Mouse (Mus musculus): ENCODE data around the gene Wdr13. TPM values are rescaled to one million over a fixed set of nuclear protein-coding genes. Genes with fewer than 3 reads are reported as not detected.
A peak's percentile ranks its signal among the peaks of the same experiment; 100 is the strongest.
"Not testable (repeated sequence)": the region's sequence is repeated elsewhere in the genome, so short reads cannot be mapped to it uniquely, and the experiment has no call there.

Gene Wdr13
- total RNA-seq, 2 experiments from 2014 or later: 14.4 to 16.3 TPM

GRCm38 (mm10) chrX:8115275-8115674, 17.4 kb downstream of the Wdr13 start:
- ATAC-seq (replicated peaks; ENCODE audit: poor library complexity): peak; percentile 39; the same call in 1 of the 2 replicates

GRCm38 (mm10) chrX:8105019-8105418, 27.7 kb downstream of the Wdr13 start:
- no peak for ATAC-seq (replicated peaks; ENCODE audit: poor library complexity)

- ATAC-seq (replicated peaks; ENCODE audit: poor library complexity): peak; percentile 94
These were observed 30.5 kb downstream of the Wdr13 start for GRCm38 (mm10) chrX:8102213-8102668.

- ATAC-seq (replicated peaks; ENCODE audit: poor library complexity): no peak
These were observed 31.7 kb downstream of the Wdr13 start for GRCm38 (mm10) chrX:8101017-8101416.

- ATAC-seq (replicated peaks; ENCODE audit: poor library complexity): no peak
These were observed 33.3 kb downstream of the Wdr13 start for GRCm38 (mm10) chrX:8099435-8099834.

GRCm38 (mm10) chrX:8096787-8097242, 35.9 kb downstream of the Wdr13 start:
- peak; percentile 95 for ATAC-seq (replicated peaks; ENCODE audit: poor library complexity)

GRCm38 (mm10) chrX:8096068-8096786, 36.5 kb downstream of the Wdr13 start:
- ATAC-seq (replicated peaks; ENCODE audit: poor library complexity): peak; percentile 86

GRCm38 (mm10) chrX:8095546-8095945, 37.1 kb downstream of the Wdr13 start:
- ATAC-seq (replicated peaks; ENCODE audit: poor library complexity): no peak

- ATAC-seq (replicated peaks; ENCODE audit: poor library complexity): not testable (repeated sequence)
These were observed 41.7 kb downstream of the Wdr13 start for GRCm38 (mm10) chrX:8090954-8091347.

GRCm38 (mm10) chrX:8090346-8090953, 42.2 kb downstream of the Wdr13 start, which contains the start of gene Was:
Gene Was, minus strand, starts transcription at chrX:8090498.
- peak; percentile 98 for ATAC-seq (replicated peaks; ENCODE audit: poor library complexity)

- ATAC-seq (replicated peaks; ENCODE audit: poor library complexity): peak; percentile 6; the same call in 1 of the 2 replicates
These were observed 42.9 kb downstream of the Wdr13 start for GRCm38 (mm10) chrX:8089746-8090145.

GRCm38 (mm10) chrX:8085611-8086010, 47.1 kb downstream of the Wdr13 start:
- no peak for ATAC-seq (replicated peaks; ENCODE audit: poor library complexity)

GRCm38 (mm10) chrX:8084771-8085259, 47.9 kb downstream of the Wdr13 start:
- ATAC-seq (replicated peaks; ENCODE audit: poor library complexity): no peak

- no peak for ATAC-seq (replicated peaks; ENCODE audit: poor library complexity)
These were observed 57.6 kb downstream of the Wdr13 start for GRCm38 (mm10) chrX:8075104-8075503.

GRCm38 (mm10) chrX:8074430-8075014, 58.2 kb downstream of the Wdr13 start, which contains the start of gene Suv39h1:
Gene Suv39h1, minus strand, starts transcription at chrX:8074760.
- ATAC-seq (replicated peaks; ENCODE audit: poor library complexity): peak; percentile 97

- ATAC-seq (replicated peaks; ENCODE audit: poor library complexity): peak; percentile 40
These were observed 58.7 kb downstream of the Wdr13 start for GRCm38 (mm10) chrX:8073881-8074429.

Other genes starting within 250 kb of the Wdr13 start
- gene Slc35a2, start 248.9 kb downstream of the Wdr13 start, total RNA-seq (2015): 8.9 and 10.4 TPM in 2 replicates
- 12.2 and 25.1 TPM in 2 replicates for gene Slc35a2, start 248.9 kb downstream of the Wdr13 start, total RNA-seq (2017)
- gene Pqbp1, start 233.6 kb downstream of the Wdr13 start, total RNA-seq (2015): 25.1 and 30.3 TPM in 2 replicates
- 136 and 167 TPM in 2 replicates for gene Pqbp1, start 233.6 kb downstream of the Wdr13 start, total RNA-seq (2017)
- 116 and 133 TPM in 2 replicates for gene Timm17b, start 233.5 kb downstream of the Wdr13 start, total RNA-seq (2015)
- 79.3 and 90.7 TPM in 2 replicates for gene Timm17b, start 233.5 kb downstream of the Wdr13 start, total RNA-seq (2017)
- not detected in 2 replicates for gene Gm10491, start 225.1 kb downstream of the Wdr13 start, total RNA-seq (2015)
- gene Gm10491, start 225.1 kb downstream of the Wdr13 start, total RNA-seq (2017): not detected in 2 replicates
- gene Gm10490, start 223.3 kb downstream of the Wdr13 start, total RNA-seq (2015): not detected in 2 replicates
- not detected in 2 replicates for gene Gm10490, start 223.3 kb downstream of the Wdr13 start, total RNA-seq (2017)
- gene Pcsk1n, start 213.1 kb downstream of the Wdr13 start, total RNA-seq (2015): not detected in 2 replicates
- not detected in 2 replicates for gene Pcsk1n, start 213.1 kb downstream of the Wdr13 start, total RNA-seq (2017)
- not detected in 2 replicates for gene Eras, start 204.3 kb downstream of the Wdr13 start, total RNA-seq (2015)
- not detected in 2 replicates for gene Eras, start 204.3 kb downstream of the Wdr13 start, total RNA-seq (2017)
- gene Hdac6, start 185.0 kb downstream of the Wdr13 start, total RNA-seq (2015): 9.2 and 10.4 TPM in 2 replicates
- gene Hdac6, start 185.0 kb downstream of the Wdr13 start, total RNA-seq (2017): 6.5 and 7.6 TPM in 2 replicates
- 10.7 and 26.3 TPM in 2 replicates for gene Gata1, start 154.8 kb downstream of the Wdr13 start, total RNA-seq (2015)
- 8.7 and 20.8 TPM in 2 replicates for gene Gata1, start 154.8 kb downstream of the Wdr13 start, total RNA-seq (2017)
- gene Glod5, start 114.4 kb downstream of the Wdr13 start, total RNA-seq (2015): not detected in 2 replicates
- not detected in 2 replicates for gene Glod5, start 114.4 kb downstream of the Wdr13 start, total RNA-seq (2017)
- gene Suv39h1, start 58.1 kb downstream of the Wdr13 start, total RNA-seq (2015): 53.5 and 64.6 TPM in 2 replicates
- gene Suv39h1, start 58.1 kb downstream of the Wdr13 start, total RNA-seq (2017): 79.2 and 81.6 TPM in 2 replicates
- gene Was, start 42.4 kb downstream of the Wdr13 start, total RNA-seq (2015): 73.0 and 75.7 TPM in 2 replicates
- gene Was, start 42.4 kb downstream of the Wdr13 start, total RNA-seq (2017): 98.9 and 103 TPM in 2 replicates
- gene Rbm3, start 13.0 kb upstream of the Wdr13 start, total RNA-seq (2015): 1,002 and 1,150 TPM in 2 replicates
- gene Rbm3, start 13.0 kb upstream of the Wdr13 start, total RNA-seq (2017): 1,310 and 1,340 TPM in 2 replicates
- gene Tbc1d25, start 43.3 kb upstream of the Wdr13 start, total RNA-seq (2015): 9.8 and 13.9 TPM in 2 replicates
- 5.5 and 5.8 TPM in 2 replicates for gene Tbc1d25, start 43.3 kb upstream of the Wdr13 start, total RNA-seq (2017)
- 53.5 and 55.4 TPM in 2 replicates for gene Ebp, start 60.6 kb upstream of the Wdr13 start, total RNA-seq (2015)
- gene Ebp, start 60.6 kb upstream of the Wdr13 start, total RNA-seq (2017): 81.8 and 96.9 TPM in 2 replicates
- gene Porcn, start 73.6 kb upstream of the Wdr13 start, total RNA-seq (2015): 0.32 and 0.49 TPM in 2 replicates
- gene Porcn, start 73.6 kb upstream of the Wdr13 start, total RNA-seq (2017): not detected in 2 replicates
- gene Ftsj1, start 119.5 kb upstream of the Wdr13 start, total RNA-seq (2015): 28.1 and 36.6 TPM in 2 replicates
- gene Ftsj1, start 119.5 kb upstream of the Wdr13 start, total RNA-seq (2017): 23.7 and 25.1 TPM in 2 replicates
- 6.6 and 12.0 TPM in 2 replicates for gene Slc38a5, start 138.2 kb upstream of the Wdr13 start, total RNA-seq (2015)
- 3.2 and 8.6 TPM in 2 replicates for gene Slc38a5, start 138.2 kb upstream of the Wdr13 start, total RNA-seq (2017)
- 0.59 TPM in 1 of 2 replicates, not detected in the other for gene Ssxb10, start 194.5 kb upstream of the Wdr13 start, total RNA-seq (2015)
- gene Ssxb10, start 194.5 kb upstream of the Wdr13 start, total RNA-seq (2017): not detected in 2 replicates
- not detected in 2 replicates for gene Ssxb9, start 234.1 kb upstream of the Wdr13 start, total RNA-seq (2015)
- not detected in 2 replicates for gene Ssxb9, start 234.1 kb upstream of the Wdr13 start, total RNA-seq (2017)